Comparison of ENCODE assay signal across 9 mouse cellular contexts in the genomic region with DNA sequence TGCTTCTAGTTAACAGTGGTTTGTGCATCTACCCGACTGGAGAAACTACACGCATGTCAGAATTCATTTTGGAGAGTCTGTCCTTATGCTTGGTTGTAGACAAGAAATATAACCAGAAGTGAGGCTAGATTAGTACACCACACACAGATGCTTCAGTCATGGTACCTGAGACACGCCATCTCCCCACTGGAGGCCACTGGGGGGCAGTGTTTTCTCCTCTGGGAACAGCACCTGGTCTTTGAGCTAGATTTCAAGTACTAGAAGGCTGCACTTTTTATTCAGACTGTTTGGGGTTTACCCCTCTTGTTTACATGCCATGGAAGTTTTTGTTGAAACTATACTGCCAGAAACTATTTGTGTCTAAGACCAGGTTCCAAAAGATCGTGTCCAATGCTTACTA. TPM values are rescaled to one million over a fixed set of nuclear protein-coding genes. Genes with fewer than 3 reads are reported as not detected.
DNase-seq lines count a peak whose midpoint lies in the region; ATAC-seq and TF ChIP-seq lines count a peak whose summit lies in the region.
"Had no signal": no experiment of that assay in that cellular context is flagged by ENCODE, and none has a peak within 500 bp of the region (broad histone marks: within the 10 kb centered on the region; RNA-seq: fewer than 3 reads in every experiment).

No protein-coding gene starts in this region.

- no peaks in the 10 kb centered on the region for H3K36me3 ChIP-seq in intestine, postnatal 0 days (ENCODE audit: control insufficient read depth, insufficient read depth)
- H3K36me3 ChIP-seq in intestine, embryonic 16.5 days (ENCODE audit: control insufficient read depth, insufficient read depth, low read length) = no peaks in the 10 kb centered on the region
- no peaks in the 10 kb centered on the region for H3K36me3 ChIP-seq in ES-Bruce4 (ENCODE audit: control insufficient read depth, insufficient read depth, low read length, poor library complexity, severe bottlenecking)

- no peaks in the 10 kb centered on the region for H3K4me1 ChIP-seq in intestine, postnatal 0 days (replicated peaks; ENCODE audit: control insufficient read depth, insufficient read depth, low read length)
- H3K4me1 ChIP-seq in intestine, embryonic 16.5 days (ENCODE audit: control insufficient read depth, insufficient read depth, low read length) = no peaks in the 10 kb centered on the region
- no peaks in the 10 kb centered on the region for H3K4me1 ChIP-seq in ES-Bruce4 (ENCODE audit: control insufficient read depth, insufficient read depth, low read length)
- no peaks in the 10 kb centered on the region for H3K4me1 ChIP-seq in bone marrow macrophage, adult 2 months (ENCODE audit: control insufficient read depth, insufficient read depth, low read length)
- H3K4me1 ChIP-seq in embryonic fibroblast, embryonic 13.5 days (ENCODE audit: control insufficient read depth, insufficient read depth, low read length) = no peaks in the 10 kb centered on the region

- DNase-seq in layer of hippocampus, postnatal 25 days (ENCODE audit: extremely low spot score in 1 of 2, low spot score in 1 of 2) = peak; percentile 30 to 67
- peak; percentile 87 for DNase-seq in thymus, postnatal 4 days

- H3K4me3 ChIP-seq in intestine, postnatal 0 days (ENCODE audit: low read depth, low read length) = no peak overlapping the region
- no peak overlapping the region for H3K4me3 ChIP-seq in intestine, embryonic 16.5 days (ENCODE audit: low read length)
- H3K4me3 ChIP-seq in ES-Bruce4 (ENCODE audit: low read depth, low read length) = no peak overlapping the region
- H3K4me3 ChIP-seq in bone marrow macrophage, adult 2 months (ENCODE audit: insufficient read depth, low read length) = no peak overlapping the region
- H3K4me3 ChIP-seq in embryonic fibroblast, embryonic 13.5 days (ENCODE audit: insufficient read depth, low read length) = no peak overlapping the region

- 29% methylated on average over 4 of the region's 4 CpGs for WGBS in intestine, postnatal 0 days
- WGBS in intestine, embryonic 16.5 days = 26% methylated on average over 4 of the region's 4 CpGs

- no peak overlapping the region for H3K9ac ChIP-seq in intestine, postnatal 0 days (ENCODE audit: low read depth, low read length)
- H3K9ac ChIP-seq in intestine, embryonic 16.5 days (ENCODE audit: low read depth, low read length) = no peak overlapping the region
- H3K9ac ChIP-seq in ES-Bruce4 (ENCODE audit: low read depth, poor library complexity, severe bottlenecking) = no peak overlapping the region

- no peak overlapping the region for H3K4me2 ChIP-seq in intestine, postnatal 0 days (replicated peaks; ENCODE audit: low read depth)
- H3K4me2 ChIP-seq in intestine, embryonic 16.5 days (ENCODE audit: low read depth, low read length) = no peak overlapping the region

- ATAC-seq in intestine, postnatal 0 days = no peak
- no peak for ATAC-seq in intestine, embryonic 16.5 days
- peak; percentile 64; the same call in 1 of the 2 replicates for ATAC-seq in neutrophil, adult 5-6 weeks (ENCODE audit: extremely low read depth, insufficient number of reproducible peaks, low FRiP score, poor library complexity, severe bottlenecking)

- peak; percentile 79 for TF ChIP-seq CTCF in intestine, postnatal 0 days (IDR thresholded peaks at IDR 0.05; ENCODE audit: low read depth)
- peak; percentile 74 for TF ChIP-seq CTCF in ES-Bruce4 (IDR thresholded peaks at IDR 0.05; ENCODE audit: low read depth, low read length)
- TF ChIP-seq CTCF in bone marrow macrophage, adult 2 months (IDR thresholded peaks at IDR 0.05; ENCODE audit: low read depth, low read length) = peak; percentile 75
- peak; percentile 20; the same call in 1 of the 2 replicates for TF ChIP-seq CTCF in embryonic fibroblast, embryonic 13.5 days (IDR thresholded peaks at IDR 0.05; ENCODE audit: borderline replicate concordance, insufficient read depth, low read length)

- no peaks in the 10 kb centered on the region for H3K9me3 ChIP-seq in intestine, postnatal 0 days (ENCODE audit: control insufficient read depth)
- H3K9me3 ChIP-seq in intestine, embryonic 16.5 days (ENCODE audit: control insufficient read depth, low read length) = no peaks in the 10 kb centered on the region
- no peaks in the 10 kb centered on the region for H3K9me3 ChIP-seq in ES-Bruce4 (replicated peaks; ENCODE audit: control insufficient read depth, insufficient read depth, low read length, poor library complexity, severe bottlenecking)

- H3K27me3 ChIP-seq in intestine, postnatal 0 days (replicated peaks; ENCODE audit: control insufficient read depth, insufficient read depth, low read length) = no peaks in the 10 kb centered on the region
- no peaks in the 10 kb centered on the region for H3K27me3 ChIP-seq in intestine, embryonic 16.5 days (replicated peaks; ENCODE audit: control insufficient read depth, insufficient read depth, low read length)
- no peaks in the 10 kb centered on the region for H3K27me3 ChIP-seq in ES-Bruce4 (ENCODE audit: control insufficient read depth, insufficient read depth, low read length, poor library complexity, severe bottlenecking)

- no peak for TF ChIP-seq EP300 in ES-Bruce4 (IDR thresholded peaks at IDR 0.05; ENCODE audit: insufficient read depth, low read depth, low read length)

- no peak for TF ChIP-seq POLR2A in ES-Bruce4 (IDR thresholded peaks at IDR 0.05; ENCODE audit: insufficient read depth, low read length)
- TF ChIP-seq POLR2A in bone marrow macrophage, adult 2 months (IDR thresholded peaks at IDR 0.05; ENCODE audit: borderline replicate concordance, low read depth, low read length) = no peak
- TF ChIP-seq POLR2A in embryonic fibroblast, embryonic 13.5 days (IDR thresholded peaks at IDR 0.05; ENCODE audit: low read depth, low read length) = no peak

- no peak overlapping the region for H3K27ac ChIP-seq in intestine, postnatal 0 days (ENCODE audit: low read depth, low read length)
- H3K27ac ChIP-seq in intestine, embryonic 16.5 days (ENCODE audit: low read length) = no peak overlapping the region
- no peak overlapping the region for H3K27ac ChIP-seq in ES-Bruce4 (ENCODE audit: insufficient read depth, low read length)
- no peak overlapping the region for H3K27ac ChIP-seq in bone marrow macrophage, adult 2 months (ENCODE audit: insufficient read depth, low read depth, low read length)
- no peak overlapping the region for H3K27ac ChIP-seq in embryonic fibroblast, embryonic 13.5 days (ENCODE audit: insufficient read depth, low read length)
- H3K27ac ChIP-seq: macrophage had no signal

RNA-seq across cellular contexts. Expression of a gene that starts 43.2 kb away (rescaled TPM):
- 115 and 120 TPM in 2 replicates for polyA plus RNA-seq in intestine, postnatal 0 days (2015; fragmentation: Nextera tagmentation; extraction: Ambion mirVana)
- 156 and 171 TPM in 2 replicates for polyA plus RNA-seq in intestine, embryonic 16.5 days (2015; fragmentation: Nextera tagmentation; extraction: Ambion mirVana)
- polyA plus RNA-seq in ES-Bruce4 (2011; ENCODE audit: insufficient read depth, insufficient read length, low read depth, missing spikeins) = 240 and 266 TPM in 2 replicates
- 70.7 and 70.9 TPM in 2 replicates for polyA plus RNA-seq in bone marrow macrophage, adult 2 months (2012; ENCODE audit: insufficient read depth, insufficient read length, missing spikeins)
- polyA plus RNA-seq in embryonic fibroblast, embryonic 13.5 days (2011; ENCODE audit: insufficient read length, low read depth, missing spikeins) = 183 and 186 TPM in 2 replicates
- 100 to 1,000 TPM; 103 to 111 TPM for total RNA-seq in layer of hippocampus, postnatal 25 days (2021)
- 54.8 and 77.2 TPM in 2 replicates for total RNA-seq in neutrophil, adult 5-6 weeks (2017)

Comparison
In these comparisons a context has a peak if more than half of its experiments do, and no peak if none do; other contexts are left out.
1. CTCF ChIP-seq: peak in every context shown above with its lines; median percentile 79 in intestine, postnatal 0 days; 75 in bone marrow macrophage, adult 2 months; 74 in ES-Bruce4; 20 in embryonic fibroblast, embryonic 13.5 days.